Mouse (Mus musculus) embryonic stem cell, embryonic (primary cell): ENCODE measurements around the gene Sri.
"Not testable (repeated sequence)": the region's sequence is repeated elsewhere in the genome, so short reads cannot be mapped to it uniquely, and the experiment has no call there.

Experiments used
- CTCF ChIA-PET, 4 experiments: fragments of 300-600 bp in 2 of 4; fragments of 350-600 bp in 2 of 4; sonication (Branson Sonifier 250); formaldehyde crosslinking; loops; one replicate each; lab custom pipeline; 2022; ENCODE audit warnings: inconsistent platforms in 2 of 4; lab: Charles Lee
- POLR2A ChIA-PET, 4 experiments: fragments of 300-600 bp in 2 of 4; fragments of 350-600 bp in 2 of 4; sonication (Branson Sonifier 250); formaldehyde crosslinking; loops; one replicate each; lab custom pipeline; 2022; ENCODE audit warnings: antibody characterized with exemption in 4 of 4, inconsistent platforms in 1 of 4; lab: Charles Lee

The Sri gene

GRCm38 (mm10) chr5:8045855-8046254, at the start of gene Sri:
Gene Sri (plus strand): TSS chr5:8046078.
- POLR2A ChIA-PET, result no interaction called here
- CTCF ChIA-PET, result no interaction called here

GRCm38 (mm10) chr5:7996401-7997044, 49.4 kb upstream of the Sri start:
- ChIA-PET POLR2A (no interaction called here), CTCF (interaction anchor here in 2 of 4 experiments (0.8 to 1.2 kb wide), 3 partner anchors 17 to 31 kb away, joined by 3 to 5 read pairs (median 4); no protein-coding TSS in a partner anchor)

- ChIA-PET CTCF (interaction anchor here in 2 of 4 experiments (0.8 to 1.2 kb wide), 3 partner anchors 18 to 32 kb away, joined by 3 to 5 read pairs (median 4); no protein-coding TSS in a partner anchor), POLR2A (no interaction called here)
These were observed 48.8 kb upstream of the Sri start for GRCm38 (mm10) chr5:7997086-7997485.

- CTCF ChIA-PET, result no interaction called here
- POLR2A ChIA-PET, result no interaction called here
These were observed 45.4 kb upstream of the Sri start for GRCm38 (mm10) chr5:8000466-8000865.

- ChIA-PET POLR2A (interaction anchor here in 1 of 4 experiments (1.2 kb wide), 1 partner anchor 14 kb away, joined by 4 read pairs; no protein-coding TSS in a partner anchor), CTCF (interaction anchor here in 1 of 4 experiments (0.6 kb wide), 1 partner anchor 53 kb away, joined by 3 read pairs; no protein-coding TSS in a partner anchor)
These were observed 43.1 kb upstream of the Sri start for GRCm38 (mm10) chr5:8002827-8003226.

GRCm38 (mm10) chr5:8013276-8013675, 32.6 kb upstream of the Sri start:
- CTCF ChIA-PET, result no interaction called here
- POLR2A ChIA-PET, result no interaction called here

- POLR2A ChIA-PET, CTCF ChIA-PET: not testable (repeated sequence)
These were observed 11.3 kb upstream of the Sri start for GRCm38 (mm10) chr5:8034596-8034995.

GRCm38 (mm10) chr5:8053827-8054226, 7.9 kb downstream of the Sri start:
- POLR2A ChIA-PET, result no interaction called here
- CTCF ChIA-PET, result no interaction called here

GRCm38 (mm10) chr5:8055721-8056129, 9.8 kb downstream of the Sri start:
- CTCF ChIA-PET, result interaction anchor here in 1 of 4 experiments (0.5 kb wide), 1 partner anchor 53 kb away, joined by 3 read pairs; no protein-coding TSS in a partner anchor
- POLR2A ChIA-PET, result interaction anchor here in 2 of 4 experiments (0.6 to 0.8 kb wide), 4 partner anchors 12 to 1334 kb away, joined by 3 to 5 read pairs (median 3); no protein-coding TSS in a partner anchor

- CTCF ChIA-PET, result interaction anchor here in 1 of 4 experiments (1.1 kb wide), 1 partner anchor 187 kb away, joined by 4 read pairs; no protein-coding TSS in a partner anchor
- POLR2A ChIA-PET, result interaction anchor here in 2 of 4 experiments (0.6 to 0.8 kb wide), 3 partner anchors 13 to 1334 kb away, joined by 3 to 5 read pairs (median 3); no protein-coding TSS in a partner anchor
These were observed 10.5 kb downstream of the Sri start for GRCm38 (mm10) chr5:8056141-8057017.

GRCm38 (mm10) chr5:8057018-8057323, 11.1 kb downstream of the Sri start:
- CTCF ChIA-PET, result interaction anchor here in 1 of 4 experiments (1.1 kb wide), 1 partner anchor 186 kb away, joined by 4 read pairs; no protein-coding TSS in a partner anchor
- POLR2A ChIA-PET, result no interaction called here

GRCm38 (mm10) chr5:8058056-8058455, 12.2 kb downstream of the Sri start:
- CTCF ChIA-PET, result interaction anchor here in 1 of 4 experiments (0.6 kb wide), 1 partner anchor 77 kb away, joined by 3 read pairs; no protein-coding TSS in a partner anchor
- POLR2A ChIA-PET, result no interaction called here

GRCm38 (mm10) chr5:8062469-8062868, 16.6 kb downstream of the Sri start:
- ChIA-PET POLR2A (interaction anchor here in 2 of 4 experiments (0.6 to 0.9 kb wide), 4 partner anchors 11 to 315 kb away, joined by 3 to 5 read pairs (median 4); no protein-coding TSS in a partner anchor), CTCF (interaction anchor here in 1 of 4 experiments (0.7 kb wide), 1 partner anchor 32 kb away, joined by 13 read pairs; no protein-coding TSS in a partner anchor)

GRCm38 (mm10) chr5:8063207-8063606, 17.3 kb downstream of the Sri start:
- ChIA-PET CTCF (no interaction called here), POLR2A (interaction anchor here in 1 of 4 experiments (0.9 kb wide), 1 partner anchor 11 kb away, joined by 5 read pairs; no protein-coding TSS in a partner anchor)

- ChIA-PET CTCF (interaction anchor here in 1 of 4 experiments (0.6 kb wide), 1 partner anchor 91 kb away, joined by 3 read pairs; no protein-coding TSS in a partner anchor), POLR2A (interaction anchor here in 1 of 4 experiments (0.9 kb wide), 1 partner anchor 11 kb away, joined by 5 read pairs; no protein-coding TSS in a partner anchor)
These were observed 27.5 kb downstream of the Sri start for GRCm38 (mm10) chr5:8073406-8073805.

- ChIA-PET CTCF (interaction anchor here in 1 of 4 experiments (0.6 kb wide), 1 partner anchor 91 kb away, joined by 3 read pairs; no protein-coding TSS in a partner anchor), POLR2A (interaction anchor here in 1 of 4 experiments (0.9 kb wide), 1 partner anchor 11 kb away, joined by 5 read pairs; no protein-coding TSS in a partner anchor)
These were observed 28.2 kb downstream of the Sri start for GRCm38 (mm10) chr5:8073901-8074561.

GRCm38 (mm10) chr5:8077481-8077880, 31.6 kb downstream of the Sri start:
- POLR2A ChIA-PET, result no interaction called here
- CTCF ChIA-PET, result no interaction called here

- ChIA-PET POLR2A (no interaction called here), CTCF (no interaction called here)
These were observed 37.1 kb downstream of the Sri start for GRCm38 (mm10) chr5:8082800-8083509.
